Mouse (Mus musculus): ENCODE results near the gene Sntg2.

Gene Sntg2

DNA sequence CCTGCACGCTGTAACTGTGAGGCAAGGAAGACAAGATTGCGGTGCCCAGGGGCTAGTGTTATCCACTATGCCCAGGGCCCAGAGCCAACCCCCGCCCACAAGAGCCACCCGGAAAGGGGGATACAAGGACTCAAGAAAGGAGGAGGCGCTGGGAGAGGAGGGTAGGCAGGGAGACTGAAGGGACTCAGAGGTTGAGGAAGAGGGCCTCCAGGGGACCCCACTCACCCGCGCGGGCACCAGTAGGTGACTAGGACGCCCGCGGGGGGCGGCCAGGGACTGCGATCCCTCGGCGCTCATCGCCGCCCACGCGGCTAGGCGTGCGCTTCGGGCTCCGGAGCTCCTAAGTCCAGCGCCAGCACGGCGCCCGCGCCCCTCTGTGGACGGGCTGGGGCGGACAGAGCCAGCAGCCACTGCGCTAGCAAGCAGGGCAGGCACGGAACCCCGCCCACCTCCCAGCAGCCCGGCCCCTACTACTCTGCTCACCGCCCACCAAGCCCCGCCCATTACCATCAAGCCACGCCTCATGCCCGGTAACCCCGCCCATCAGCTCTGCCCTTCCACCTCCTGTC, at the start of gene Sntg2:
TSS of gene Sntg2 (minus strand) at position 443 of the 569 bp plus-strand sequence.
- DNase-seq (ENCODE audit: extremely low spot score), result peak; percentile 89

DNA sequence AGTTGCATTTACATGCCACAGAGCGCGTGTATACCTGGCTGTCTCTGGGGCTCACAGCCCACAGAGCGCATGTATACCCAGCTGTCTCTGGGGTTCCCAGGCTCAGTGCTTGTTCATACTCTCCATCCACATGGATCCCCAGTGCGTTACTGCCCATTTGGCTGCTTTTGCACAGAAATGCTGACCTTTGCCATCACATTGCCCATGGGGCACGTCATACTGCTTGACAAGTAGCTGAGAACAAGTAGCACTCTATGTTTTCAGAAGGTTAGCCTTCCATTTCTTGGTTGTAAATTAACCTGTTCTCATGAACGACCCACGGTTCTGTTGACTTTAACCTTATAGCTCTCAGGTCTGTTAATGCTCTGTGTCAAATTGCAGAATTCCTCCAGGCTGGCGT, 43.4 kb upstream of the Sntg2 start:
- DNase-seq (ENCODE audit: extremely low spot score), result no peak

DNA sequence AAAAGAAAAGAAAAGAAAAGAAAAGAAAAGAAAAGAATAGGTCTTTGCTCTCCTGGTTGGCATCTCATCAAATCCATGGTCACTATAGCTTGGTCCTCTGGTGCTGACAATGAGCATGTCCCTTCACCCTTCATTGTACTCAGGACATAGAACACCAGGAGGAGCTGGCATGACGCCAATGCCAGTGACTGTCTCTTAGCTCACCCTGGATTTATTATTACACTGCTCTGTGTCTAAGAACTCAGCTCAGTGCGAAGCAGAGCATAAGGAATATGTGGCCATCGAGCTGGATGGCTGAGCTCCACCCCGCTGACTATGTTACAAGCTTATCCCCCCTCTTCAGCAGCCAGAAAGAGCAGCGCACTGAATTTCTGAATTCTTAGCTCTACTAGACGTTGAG, 42.8 kb upstream of the Sntg2 start:
- DNase-seq (ENCODE audit: extremely low spot score), result no peak

DNA sequence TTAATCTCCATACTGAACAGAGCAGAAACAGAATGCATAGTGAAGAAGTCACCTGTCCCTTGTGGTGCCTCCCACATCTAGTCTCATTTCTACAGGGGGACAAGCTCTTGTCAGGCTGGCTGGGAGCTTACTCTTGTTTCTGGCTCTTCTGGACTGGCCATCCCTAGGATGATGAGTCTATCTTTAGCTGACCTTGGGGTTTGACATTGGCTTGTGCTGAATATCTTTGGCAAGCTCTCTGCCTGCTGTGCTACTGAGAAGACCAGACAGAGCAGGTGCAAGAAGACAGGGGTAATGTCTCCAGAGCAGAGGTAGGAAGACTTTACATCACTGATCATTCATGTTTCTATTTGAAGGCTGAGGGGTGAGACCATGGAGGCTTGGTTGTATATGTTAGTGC, 29.5 kb upstream of the Sntg2 start:
- no peak for DNase-seq (ENCODE audit: extremely low spot score)

DNA sequence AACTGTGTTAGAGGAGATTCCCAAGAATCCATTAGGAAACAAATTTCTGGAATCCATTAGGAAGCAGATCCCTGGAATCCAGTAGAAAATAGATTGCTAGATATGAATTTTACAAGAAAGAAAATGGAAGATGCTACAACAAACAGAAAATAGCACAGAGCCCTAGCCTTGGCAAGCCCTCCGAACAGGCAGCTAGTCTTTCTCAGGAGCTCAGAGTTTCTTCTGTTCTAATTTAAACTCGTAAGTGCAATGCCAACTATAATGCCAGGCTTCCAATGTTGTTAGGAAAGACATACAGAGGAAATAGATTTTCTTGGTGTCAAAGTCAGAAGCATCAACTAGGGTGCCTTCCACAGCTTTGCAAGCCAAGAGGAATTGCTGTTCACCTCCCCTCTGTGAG, 27.4 kb upstream of the Sntg2 start:
- DNase-seq (ENCODE audit: extremely low spot score), result no peak

DNA sequence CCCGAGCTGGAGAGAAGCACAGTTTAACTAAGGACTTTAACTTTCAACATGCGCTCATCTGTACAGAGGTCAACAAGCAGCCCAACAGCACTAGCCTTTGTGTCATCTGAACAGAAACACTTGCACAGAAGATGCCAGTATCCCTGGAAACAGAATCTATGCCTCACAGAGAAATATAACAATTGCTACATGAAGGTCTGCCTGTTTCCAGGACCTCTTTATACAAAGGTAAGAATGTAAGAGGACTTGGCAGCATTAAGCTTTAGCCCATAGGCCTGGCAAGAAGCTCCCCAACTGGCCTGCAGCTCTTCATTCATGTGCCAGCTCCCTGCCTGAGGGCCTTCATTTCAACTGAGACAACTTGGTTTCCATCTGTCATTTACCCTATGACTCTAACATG, 26.9 kb upstream of the Sntg2 start:
- DNase-seq (ENCODE audit: extremely low spot score), result no peak

DNA sequence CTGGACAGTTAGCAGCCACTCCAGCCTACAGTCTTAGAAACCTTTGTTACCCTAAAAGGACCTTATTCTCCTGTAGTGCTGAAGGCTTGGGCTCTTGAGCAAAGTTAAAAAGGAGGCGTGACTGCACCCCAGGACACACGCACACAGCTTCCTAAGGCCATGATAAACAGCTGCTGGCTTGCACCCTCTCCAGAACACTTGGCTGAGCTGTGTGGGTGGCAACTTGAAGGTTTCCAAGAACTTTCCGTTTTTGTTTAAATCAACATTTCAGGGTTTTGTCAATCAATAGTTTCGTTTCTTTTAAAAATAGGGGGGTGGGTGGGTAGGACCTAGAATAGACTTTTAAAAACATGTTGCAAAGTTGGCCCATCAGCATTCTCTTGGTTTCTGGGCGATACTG, 882 bp downstream of the Sntg2 start:
- no peak for DNase-seq (ENCODE audit: extremely low spot score)

DNA sequence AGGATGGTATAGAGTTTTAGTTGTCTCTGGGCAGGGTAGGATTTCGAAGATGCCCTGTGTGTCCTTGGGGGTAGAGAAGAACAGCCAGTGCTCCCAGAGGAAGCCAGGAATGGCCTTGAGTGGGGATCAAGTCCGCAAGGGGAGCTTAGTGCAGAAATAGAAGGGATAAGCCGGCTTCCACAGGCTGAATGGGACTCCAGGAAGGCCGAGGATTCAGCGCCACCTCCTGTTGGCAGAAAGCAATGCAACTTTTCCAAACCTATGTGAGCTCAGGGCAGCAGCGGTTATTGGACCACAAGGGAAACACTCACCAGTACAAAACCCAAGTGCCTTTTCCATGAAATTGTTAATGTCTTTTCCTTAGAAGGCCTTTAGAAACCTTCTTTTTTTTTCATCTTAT, 3.4 kb downstream of the Sntg2 start:
- peak; percentile 77 for DNase-seq (ENCODE audit: extremely low spot score)

DNA sequence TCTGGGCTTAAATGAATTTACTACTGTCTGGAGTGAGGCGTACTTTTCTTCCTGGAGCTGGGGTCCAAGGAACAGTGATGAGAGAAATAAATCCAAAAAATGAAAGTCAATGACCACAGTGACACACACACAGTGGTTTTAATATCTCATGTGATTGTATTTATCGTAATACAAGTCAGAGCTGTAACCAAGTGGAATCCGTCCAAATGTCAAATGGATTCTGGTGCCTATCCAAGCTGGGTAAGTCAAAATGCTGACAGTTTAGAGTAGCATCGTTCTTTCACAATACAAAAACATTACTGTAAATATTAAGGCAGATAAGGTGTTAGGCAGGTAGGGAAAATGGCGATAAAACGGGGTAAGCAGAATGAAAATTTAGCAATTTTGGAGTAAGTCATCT, 4.0 kb downstream of the Sntg2 start:
- no peak for DNase-seq (ENCODE audit: extremely low spot score)

DNA sequence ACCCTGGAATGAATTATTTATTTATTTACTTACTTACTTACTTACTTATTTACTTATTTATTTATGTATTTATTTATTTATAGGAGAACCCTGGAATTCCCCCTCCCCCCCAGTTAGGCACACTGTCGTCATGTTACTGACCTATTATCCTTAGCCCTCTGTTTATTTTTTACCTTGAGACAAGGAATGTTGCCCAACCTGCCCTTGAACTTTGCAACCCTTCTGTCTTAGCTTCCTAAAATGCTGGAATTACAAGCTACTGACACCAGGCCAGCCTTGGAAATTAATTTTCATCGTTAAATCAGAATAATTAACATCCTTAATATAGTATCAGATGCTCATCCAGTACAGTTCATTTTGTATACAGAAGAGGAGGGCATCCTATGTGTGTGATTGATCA, 10.9 kb downstream of the Sntg2 start:
- DNase-seq (ENCODE audit: extremely low spot score), result no peak

DNA sequence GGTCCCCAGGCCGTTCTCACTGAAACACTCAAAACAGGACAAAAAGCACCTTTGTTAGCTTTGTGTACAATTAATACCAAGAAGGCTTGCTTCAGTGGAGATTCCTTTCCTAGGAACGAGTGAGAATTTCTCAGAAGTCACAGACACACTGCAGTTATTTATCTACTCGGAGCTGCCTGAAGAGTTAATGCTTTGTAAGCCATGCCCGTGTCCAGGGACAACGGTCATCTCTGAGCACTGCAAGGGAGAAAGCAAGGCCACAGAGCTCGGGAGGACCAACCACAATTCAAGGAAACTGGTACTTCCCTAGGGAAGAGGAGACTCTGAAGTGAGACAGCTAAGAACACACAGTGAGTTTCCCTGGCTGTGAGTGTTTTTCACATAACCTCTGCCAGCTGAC, 15.5 kb downstream of the Sntg2 start:
- no peak for DNase-seq (ENCODE audit: extremely low spot score)

DNA sequence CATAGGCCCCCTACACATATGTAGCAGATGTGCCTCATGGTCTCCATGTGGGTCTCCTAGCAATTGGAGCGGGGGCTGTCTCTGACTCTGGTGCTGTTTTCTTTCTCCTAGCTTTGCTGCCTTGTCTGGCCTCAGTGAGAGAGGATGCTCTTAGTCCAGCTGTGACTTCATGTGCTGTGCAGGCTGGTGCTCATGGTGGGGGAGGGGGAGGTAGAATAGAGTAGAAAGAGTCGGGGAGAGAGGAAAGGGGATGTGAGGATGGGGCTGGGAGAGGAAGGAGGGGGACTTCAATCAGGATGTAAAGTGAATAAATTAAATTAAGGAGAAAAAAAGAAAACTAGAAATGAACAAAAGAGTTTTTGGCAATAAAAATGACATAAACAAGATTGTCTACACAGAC, 20.8 kb downstream of the Sntg2 start:
- DNase-seq (ENCODE audit: extremely low spot score), result no peak

DNA sequence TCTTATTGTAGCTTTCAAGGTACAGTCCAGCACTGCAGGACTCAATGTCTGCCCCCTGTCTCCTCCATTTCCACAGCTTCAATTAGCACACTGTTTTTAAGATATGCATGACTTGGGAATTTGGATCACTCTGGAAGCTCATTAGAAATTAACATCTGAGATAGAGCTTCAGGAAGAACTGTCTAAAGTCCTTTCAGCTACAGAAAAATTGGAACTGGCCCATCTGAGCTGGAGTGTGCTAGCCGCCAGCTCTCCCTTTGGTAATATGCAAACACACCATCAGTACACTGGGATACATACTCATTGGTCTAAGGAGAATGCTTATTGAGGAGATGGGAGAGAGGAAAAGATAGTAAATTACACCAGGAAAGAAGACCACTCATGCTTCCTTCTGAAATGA, 25.1 kb downstream of the Sntg2 start:
- no peak for DNase-seq (ENCODE audit: extremely low spot score)

DNA sequence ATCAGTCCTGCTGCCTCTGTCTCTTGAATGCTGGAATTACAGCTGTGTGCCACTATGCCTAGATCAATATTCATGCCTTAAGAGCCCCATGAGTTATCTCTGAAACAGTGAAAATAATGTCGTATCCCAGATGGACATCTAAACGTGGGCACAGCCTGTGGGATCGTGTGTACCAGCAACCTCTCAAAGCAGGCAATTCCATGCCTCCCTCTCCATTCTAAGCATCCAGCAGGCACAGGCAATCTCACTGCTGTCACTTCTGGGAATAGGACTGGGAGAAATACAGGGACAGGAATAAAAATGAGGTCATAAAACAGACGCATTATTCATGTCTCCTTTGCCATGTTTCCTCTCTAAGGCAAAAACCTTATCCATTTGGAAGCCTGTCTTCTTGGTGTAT, 25.9 kb downstream of the Sntg2 start:
- DNase-seq (ENCODE audit: extremely low spot score), result no peak

DNA sequence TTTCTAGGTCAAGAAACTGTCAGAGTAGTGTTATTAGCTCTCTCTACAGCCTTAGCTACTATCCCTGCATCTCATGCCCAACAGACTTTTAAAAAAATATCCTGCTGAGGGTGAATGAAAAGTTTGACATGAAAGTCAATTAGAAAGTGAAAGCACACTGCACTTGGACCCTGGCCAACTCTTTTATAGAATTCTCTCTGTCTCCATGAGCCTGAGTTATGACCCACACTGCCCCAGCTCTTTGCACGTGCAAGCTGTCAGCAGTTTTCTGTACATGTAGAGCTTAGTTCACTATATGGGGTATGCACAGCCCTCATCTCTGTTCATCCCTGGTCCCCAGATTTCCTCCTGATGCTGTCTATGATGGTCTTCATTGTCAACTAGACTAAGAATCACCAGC, 28.4 kb downstream of the Sntg2 start:
- DNase-seq (ENCODE audit: extremely low spot score), result no peak

DNA sequence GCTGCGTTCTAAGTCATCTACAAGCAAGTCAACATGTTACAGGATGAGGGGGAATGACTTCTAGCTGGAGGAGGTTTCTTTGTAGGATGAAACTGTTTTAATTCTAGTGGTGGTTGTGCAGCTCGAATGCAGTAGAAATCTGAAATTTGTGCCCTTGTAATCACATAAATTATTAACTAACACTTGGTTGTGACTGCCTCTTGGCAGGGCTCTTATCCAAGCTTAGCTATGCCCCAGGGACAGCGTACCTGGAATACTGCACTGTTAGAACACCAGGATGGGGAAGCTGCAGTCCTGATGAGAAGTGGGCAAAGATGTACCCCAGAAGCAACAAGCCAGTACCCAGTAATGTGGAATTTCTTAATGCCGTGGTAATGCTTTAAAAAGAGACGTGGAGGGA, 36.9 kb downstream of the Sntg2 start:
- no peak for DNase-seq (ENCODE audit: extremely low spot score)

DNA sequence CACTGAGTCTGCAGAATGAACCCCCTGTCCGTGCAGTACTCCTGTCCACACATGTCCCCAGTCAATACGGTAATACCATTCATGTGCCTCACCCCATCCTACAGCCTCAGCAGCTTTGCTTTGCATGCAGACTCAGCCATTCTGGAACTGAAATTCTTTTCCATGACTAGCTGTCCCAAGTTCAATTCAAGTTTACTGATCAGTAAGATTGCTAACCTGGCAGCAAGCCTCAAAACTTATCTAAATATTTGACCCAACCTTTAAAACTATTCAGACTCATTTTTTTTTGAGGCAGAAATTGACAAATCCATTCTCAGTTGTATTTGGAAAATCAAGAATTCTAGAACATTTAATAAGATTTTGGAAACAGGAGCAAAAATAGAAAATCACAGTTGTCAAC, 38.7 kb downstream of the Sntg2 start:
- no peak for DNase-seq (ENCODE audit: extremely low spot score)

DNA sequence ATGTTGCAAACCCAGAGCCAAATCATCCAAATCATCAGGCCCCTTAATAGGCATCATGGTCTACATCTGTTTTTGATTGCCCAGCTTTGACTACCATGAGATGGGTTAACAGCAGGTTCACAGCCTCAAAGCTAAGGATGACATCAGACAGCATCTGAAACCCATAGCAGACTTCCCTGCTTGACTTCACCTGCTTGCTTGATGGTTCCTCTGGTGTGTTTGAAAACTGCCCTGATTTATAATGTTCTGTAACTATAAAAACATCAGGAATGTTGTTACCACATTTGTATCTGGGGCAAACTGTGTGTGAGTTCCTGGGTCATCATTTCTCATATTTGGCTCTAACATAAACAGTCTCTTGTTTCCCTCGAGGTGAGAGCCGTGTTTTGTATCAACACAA, 55.2 kb downstream of the Sntg2 start:
- no peak for DNase-seq (ENCODE audit: extremely low spot score)

DNA sequence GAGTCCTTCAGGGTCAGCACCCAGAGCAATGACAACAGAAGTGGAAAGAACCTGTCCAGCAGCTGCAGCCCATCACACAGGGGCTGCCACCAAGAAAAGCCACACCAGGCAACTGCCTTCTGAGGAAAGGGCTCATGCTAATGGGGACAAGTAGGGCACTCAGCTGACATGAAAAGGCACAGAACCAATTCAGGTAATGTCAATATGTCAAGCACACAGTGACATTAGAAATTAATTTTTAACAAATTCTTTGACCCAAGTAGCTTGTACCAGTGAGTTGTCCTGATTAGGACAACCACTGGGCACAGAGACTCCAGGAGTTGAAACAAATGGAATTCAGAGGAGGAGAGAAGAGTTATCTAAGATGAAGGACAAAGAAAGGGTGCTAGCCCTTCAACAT, 60.2 kb downstream of the Sntg2 start:
- DNase-seq (ENCODE audit: extremely low spot score), result no peak

DNA sequence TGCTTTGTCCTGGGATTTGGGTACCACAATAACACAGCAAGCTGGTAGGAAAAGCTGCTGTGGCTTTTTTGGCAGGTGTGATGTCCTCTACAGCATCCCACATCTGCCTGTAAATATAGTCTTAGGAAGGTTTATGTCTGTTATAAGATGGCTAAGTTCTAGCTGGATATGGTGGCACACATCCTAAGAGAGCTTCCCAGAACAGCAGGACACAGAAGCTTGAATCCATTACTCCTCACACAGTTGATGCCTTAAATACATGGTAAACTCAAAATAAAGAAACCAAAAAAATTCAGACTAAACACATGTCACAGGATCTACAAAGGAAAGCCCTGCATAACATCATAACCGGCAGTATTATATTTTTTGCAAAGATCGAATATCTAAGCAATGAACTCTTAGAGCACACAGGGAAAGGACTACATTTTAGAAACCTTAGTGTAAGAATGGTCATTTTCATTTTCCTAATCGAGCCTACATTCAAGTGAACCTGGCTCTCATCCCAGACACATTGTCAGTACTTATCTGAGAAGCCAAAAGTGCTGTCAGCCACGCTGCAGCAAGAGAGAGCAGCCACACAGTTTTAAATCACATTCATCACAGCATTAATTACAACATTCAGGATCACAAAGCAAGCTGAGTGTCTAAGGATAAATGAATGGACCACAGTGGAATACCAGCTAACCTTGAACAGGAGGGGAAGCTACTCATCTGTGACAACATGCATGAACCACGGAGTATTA, 64.8 kb downstream of the Sntg2 start:
- DNase-seq (ENCODE audit: extremely low spot score), result no peak

DNA sequence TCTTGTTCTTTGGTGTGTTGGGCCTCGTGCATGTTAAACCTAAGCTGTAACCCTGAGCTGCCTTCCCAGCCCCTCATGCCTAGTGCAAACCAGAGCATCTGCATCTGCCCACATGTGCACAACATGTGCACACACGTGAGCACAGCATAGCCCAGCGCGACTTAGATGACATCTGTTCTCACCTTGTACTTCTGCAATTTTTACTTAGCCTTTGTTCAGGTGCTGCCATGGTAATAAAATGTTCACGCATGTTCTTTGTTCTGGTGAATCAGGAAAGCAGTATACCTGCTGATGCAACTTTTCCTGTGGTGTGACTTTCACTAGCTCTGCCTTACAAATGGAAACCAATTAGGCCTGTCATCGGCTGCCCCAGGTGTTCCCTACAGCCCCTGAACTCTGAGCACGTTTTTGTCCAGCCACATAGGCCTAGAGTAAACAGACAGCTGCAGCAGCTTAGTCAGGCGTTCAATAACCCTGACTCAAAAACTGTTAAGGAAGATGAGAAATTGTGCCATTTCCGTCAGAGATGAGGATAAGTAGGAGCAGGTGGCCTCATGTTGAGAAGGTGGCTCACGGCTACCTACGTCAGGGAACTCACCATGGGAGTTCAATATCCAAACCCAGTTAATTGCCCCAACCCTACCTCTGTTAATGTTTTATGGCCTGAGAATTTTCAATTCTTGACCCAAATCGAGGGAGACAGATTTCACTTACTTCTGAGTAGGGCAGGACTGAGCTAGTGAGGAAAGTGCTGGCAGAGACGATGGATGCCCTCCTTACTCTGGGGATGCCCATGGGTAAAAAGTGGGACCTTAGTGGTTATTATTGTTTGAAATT, 80.2 kb downstream of the Sntg2 start:
- no peak for DNase-seq (ENCODE audit: extremely low spot score)

DNA sequence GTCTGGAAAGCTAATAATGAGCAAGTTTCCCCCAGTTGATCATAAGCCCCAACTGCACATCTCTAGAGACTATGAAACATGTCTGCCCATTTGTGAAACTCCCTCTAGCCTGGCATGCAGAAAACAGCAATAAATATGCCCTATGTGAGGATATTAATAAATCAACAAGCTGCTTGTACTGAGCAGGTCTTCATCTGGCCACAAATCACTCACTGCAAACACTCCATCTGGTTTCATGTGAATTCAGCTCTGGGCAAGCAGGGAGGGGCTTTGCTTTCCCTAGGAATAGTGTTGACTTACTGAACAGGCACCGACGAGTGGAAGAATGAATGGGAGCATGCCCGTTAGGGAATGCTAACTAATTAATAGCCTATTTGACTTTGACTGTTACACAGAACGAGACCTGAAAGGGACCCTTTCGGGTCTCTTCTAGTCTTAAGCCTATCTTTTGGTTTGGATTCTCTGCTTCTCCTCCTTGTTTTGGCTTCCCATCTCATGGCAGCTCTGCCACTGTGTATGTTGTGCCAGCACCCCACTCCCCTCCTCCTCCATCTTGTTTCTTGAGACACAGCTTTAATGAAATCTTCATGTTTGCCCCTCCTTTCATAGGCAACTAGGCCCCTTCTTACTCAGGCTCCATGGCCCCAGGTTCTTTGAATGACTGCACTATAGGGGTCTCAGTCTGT, 86.1 kb downstream of the Sntg2 start:
- DNase-seq (ENCODE audit: extremely low spot score), result no peak

DNA sequence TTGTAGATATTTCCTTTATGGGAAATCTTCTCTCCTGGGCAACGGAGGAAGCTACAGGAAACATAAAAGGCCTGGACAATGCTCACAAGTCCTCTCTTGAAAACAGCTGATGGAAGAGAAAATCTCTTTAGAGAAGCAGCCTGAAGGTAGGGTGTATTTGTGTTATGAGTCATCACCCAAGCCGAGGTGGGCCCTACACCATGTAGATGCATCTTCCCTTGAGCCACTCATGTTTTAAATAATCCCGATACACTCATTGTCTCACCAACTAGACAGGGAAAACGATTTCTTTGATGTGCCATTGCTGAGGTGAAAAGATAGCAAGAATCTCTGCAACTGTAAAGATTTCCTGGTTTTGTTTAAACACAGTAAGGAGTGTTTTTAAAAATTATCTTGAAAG, 89.4 kb downstream of the Sntg2 start:
- no peak for DNase-seq (ENCODE audit: extremely low spot score)
